Mouse (Mus musculus): ENCODE data around the gene Birc5. TPM values are rescaled to one million over a fixed set of nuclear protein-coding genes. Genes with fewer than 3 reads are reported as not detected.
A peak's percentile ranks its signal among the peaks of the same experiment; 100 is the strongest.

Gene Birc5
- polyA plus RNA-seq, 1 experiment from 2014 or later, result 365 TPM

GRCm38 (mm10) chr11:117870688-117871365, 21.8 kb downstream of the Birc5 start:
- Histone ChIP-seq H3K27ac (ENCODE audit: low read depth, low read length) (no peak overlapping the region), H3K4me2 (ENCODE audit: low read depth, low read length, severe bottlenecking) (no peak overlapping the region), H3K27me3 (ENCODE audit: control insufficient read depth, insufficient read depth, low read length) (no peaks in the 10 kb centered on the region), H3K4me3 (ENCODE audit: low read depth, low read length) (no peak overlapping the region), H3K9ac (ENCODE audit: low read length) (no peak overlapping the region), H3K36me3 (ENCODE audit: control insufficient read depth, insufficient read depth, low read length) (no peaks in the 10 kb centered on the region), H3K9me3 (ENCODE audit: control insufficient read depth, low read length) (no peaks in the 10 kb centered on the region), H3K4me1 (replicated peaks; ENCODE audit: control insufficient read depth, insufficient read depth, low read length) (peaks cover 16% of the 10 kb centered on the region; the same call in 1 of the 2 replicates)
- ATAC-seq (replicated peaks; ENCODE audit: low FRiP score) (no peak; the same call in 1 of the 2 replicates), DNase-seq (ENCODE audit: low spot score) (peak; percentile 88)
- 35% methylated on average over 12 of the region's 12 CpGs for WGBS

GRCm38 (mm10) chr11:117871376-117871775, 22.3 kb downstream of the Birc5 start:
- Histone ChIP-seq H3K27me3 (ENCODE audit: control insufficient read depth, insufficient read depth, low read length) (no peaks in the 10 kb centered on the region), H3K9me3 (ENCODE audit: control insufficient read depth, low read length) (no peaks in the 10 kb centered on the region), H3K36me3 (ENCODE audit: control insufficient read depth, insufficient read depth, low read length) (no peaks in the 10 kb centered on the region), H3K27ac (ENCODE audit: low read depth, low read length) (no peak overlapping the region), H3K4me1 (replicated peaks; ENCODE audit: control insufficient read depth, insufficient read depth, low read length) (peaks cover 12% of the 10 kb centered on the region; the same call in 1 of the 2 replicates), H3K9ac (ENCODE audit: low read length) (no peak overlapping the region), H3K4me2 (ENCODE audit: low read depth, low read length, severe bottlenecking) (no peak overlapping the region), H3K4me3 (ENCODE audit: low read depth, low read length) (no peak overlapping the region)
- ATAC-seq (replicated peaks; ENCODE audit: low FRiP score), result no peak
- no peak for DNase-seq (ENCODE audit: low spot score)
- 73% methylated on average over 5 of the region's 5 CpGs for WGBS

DNA sequence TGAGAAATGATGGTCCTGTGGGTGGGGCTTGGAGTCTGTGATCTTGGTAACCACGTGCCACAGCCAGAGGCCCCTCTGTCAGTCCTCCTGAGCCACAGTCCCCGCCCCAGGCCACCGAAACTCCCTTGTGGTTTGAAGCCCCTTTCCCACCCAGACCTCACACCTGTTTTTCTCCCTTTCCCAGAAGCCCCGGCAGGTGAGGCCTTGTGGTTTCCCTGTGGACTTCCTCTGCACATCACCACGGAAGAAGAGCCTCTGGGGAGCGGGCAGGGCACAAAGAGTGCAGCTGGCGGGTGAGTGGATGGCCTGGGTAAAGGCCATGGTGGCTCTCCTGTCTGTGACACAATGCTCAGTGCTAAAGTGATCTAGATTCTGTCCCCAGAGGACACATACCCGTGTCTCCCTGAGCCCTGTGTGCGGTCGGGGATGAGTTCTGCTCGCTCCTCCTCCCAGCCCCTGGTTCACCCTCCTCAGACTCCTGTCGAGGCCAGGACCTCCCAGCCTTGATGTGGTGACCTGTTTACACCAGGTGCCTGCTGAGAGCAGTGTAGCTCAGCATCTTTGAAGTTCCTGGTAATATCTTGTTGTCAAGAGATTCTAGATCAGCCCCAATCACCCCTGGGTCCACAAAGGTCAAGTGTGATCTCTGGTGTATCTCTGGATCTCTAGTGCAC, 23.0 kb downstream of the Birc5 start:
- peaks cover 11% of the 10 kb centered on the region; the same call in 1 of the 2 replicates for H3K4me1 ChIP-seq (replicated peaks; ENCODE audit: control insufficient read depth, insufficient read depth, low read length)
- no peak overlapping the region for H3K4me2 ChIP-seq (ENCODE audit: low read depth, low read length, severe bottlenecking)
- WGBS, result 72% methylated on average over 12 of the region's 12 CpGs
- H3K4me3 ChIP-seq (ENCODE audit: low read depth, low read length), result no peak overlapping the region
- H3K27ac ChIP-seq (ENCODE audit: low read depth, low read length), result no peak overlapping the region
- ATAC-seq (replicated peaks; ENCODE audit: low FRiP score), result no peak
- H3K36me3 ChIP-seq (ENCODE audit: control insufficient read depth, insufficient read depth, low read length), result no peaks in the 10 kb centered on the region
- H3K9ac ChIP-seq (ENCODE audit: low read length), result no peak overlapping the region
- no peak for DNase-seq (ENCODE audit: low spot score)
- H3K9me3 ChIP-seq (ENCODE audit: control insufficient read depth, low read length), result no peaks in the 10 kb centered on the region
- no peaks in the 10 kb centered on the region for H3K27me3 ChIP-seq (ENCODE audit: control insufficient read depth, insufficient read depth, low read length)

- DNase-seq (ENCODE audit: low spot score) (peak; percentile 88), ATAC-seq (replicated peaks; ENCODE audit: low FRiP score) (peak; percentile 84)
- no peaks in the 10 kb centered on the region for H3K9me3 ChIP-seq (ENCODE audit: control insufficient read depth, low read length)
- H3K27ac ChIP-seq (ENCODE audit: low read depth, low read length), result no peak within 1 kb of the TSS
- no peaks in the 10 kb centered on the region for H3K27me3 ChIP-seq (ENCODE audit: control insufficient read depth, insufficient read depth, low read length)
- WGBS, result 3% methylated on average over 51 of the region's 51 CpGs
- H3K9ac ChIP-seq (ENCODE audit: low read length), result peak within 1 kb of the TSS; percentile 64
- H3K36me3 ChIP-seq (ENCODE audit: control insufficient read depth, insufficient read depth, low read length), result no peaks in the 10 kb centered on the region
- peaks cover 11% of the 10 kb centered on the region; the same call in 1 of the 2 replicates for H3K4me1 ChIP-seq (replicated peaks; ENCODE audit: control insufficient read depth, insufficient read depth, low read length)
- peak within 1 kb of the TSS; percentile 60 for H3K4me3 ChIP-seq (ENCODE audit: low read depth, low read length)
- H3K4me2 ChIP-seq (ENCODE audit: low read depth, low read length, severe bottlenecking), result peak within 1 kb of the TSS; percentile 99
Measured at GRCm38 (mm10) chr11:117872861-117873608, 24.0 kb downstream of the Birc5 start, which contains the start of gene Tha1. Gene Tha1 (minus strand): TSS chr11:117873481.

DNA sequence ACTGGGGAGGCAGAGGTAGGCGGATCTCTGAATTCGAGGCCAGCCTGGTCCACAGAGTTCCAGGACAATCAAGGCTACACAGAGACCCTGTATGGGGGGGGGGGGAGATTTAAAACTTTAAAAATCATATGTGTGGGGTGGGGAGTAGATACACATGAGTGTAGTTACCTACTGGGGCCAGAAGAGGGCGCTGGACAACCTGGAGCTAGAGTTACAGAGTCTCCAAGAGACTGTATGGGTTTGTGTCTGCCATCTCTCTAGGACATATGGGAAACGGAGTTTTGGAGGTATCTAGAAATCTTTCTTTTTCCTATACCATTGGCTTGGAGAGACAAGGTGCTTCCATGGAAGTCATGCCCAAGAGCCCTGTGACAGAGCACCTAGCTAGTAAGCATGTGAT, 25.4 kb downstream of the Birc5 start:
- Histone ChIP-seq H3K36me3 (ENCODE audit: control insufficient read depth, insufficient read depth, low read length) (no peaks in the 10 kb centered on the region), H3K4me2 (ENCODE audit: low read depth, low read length, severe bottlenecking) (no peak overlapping the region), H3K9me3 (ENCODE audit: control insufficient read depth, low read length) (no peaks in the 10 kb centered on the region), H3K27me3 (ENCODE audit: control insufficient read depth, insufficient read depth, low read length) (no peaks in the 10 kb centered on the region), H3K4me1 (replicated peaks; ENCODE audit: control insufficient read depth, insufficient read depth, low read length) (peaks cover 18% of the 10 kb centered on the region; the same call in 1 of the 2 replicates), H3K9ac (ENCODE audit: low read length) (no peak overlapping the region), H3K4me3 (ENCODE audit: low read depth, low read length) (no peak overlapping the region), H3K27ac (ENCODE audit: low read depth, low read length) (no peak overlapping the region)
- WGBS, result 56% methylated on average over 4 of the region's 4 CpGs
- ATAC-seq (replicated peaks; ENCODE audit: low FRiP score) (no peak), DNase-seq (ENCODE audit: low spot score) (no peak)

- WGBS, result 15% methylated on average over 6 of the region's 6 CpGs
- Histone ChIP-seq H3K9ac (ENCODE audit: low read length) (no peak overlapping the region), H3K4me2 (ENCODE audit: low read depth, low read length, severe bottlenecking) (no peak overlapping the region), H3K4me1 (replicated peaks; ENCODE audit: control insufficient read depth, insufficient read depth, low read length) (peaks cover 18% of the 10 kb centered on the region; the same call in 1 of the 2 replicates), H3K27me3 (ENCODE audit: control insufficient read depth, insufficient read depth, low read length) (no peaks in the 10 kb centered on the region), H3K9me3 (ENCODE audit: control insufficient read depth, low read length) (no peaks in the 10 kb centered on the region), H3K36me3 (ENCODE audit: control insufficient read depth, insufficient read depth, low read length) (no peaks in the 10 kb centered on the region), H3K27ac (ENCODE audit: low read depth, low read length) (no peak overlapping the region), H3K4me3 (ENCODE audit: low read depth, low read length) (no peak overlapping the region)
- ATAC-seq (replicated peaks; ENCODE audit: low FRiP score) (no peak), DNase-seq (ENCODE audit: low spot score) (no peak)
Measured at GRCm38 (mm10) chr11:117875681-117876080, 26.6 kb downstream of the Birc5 start.

DNA sequence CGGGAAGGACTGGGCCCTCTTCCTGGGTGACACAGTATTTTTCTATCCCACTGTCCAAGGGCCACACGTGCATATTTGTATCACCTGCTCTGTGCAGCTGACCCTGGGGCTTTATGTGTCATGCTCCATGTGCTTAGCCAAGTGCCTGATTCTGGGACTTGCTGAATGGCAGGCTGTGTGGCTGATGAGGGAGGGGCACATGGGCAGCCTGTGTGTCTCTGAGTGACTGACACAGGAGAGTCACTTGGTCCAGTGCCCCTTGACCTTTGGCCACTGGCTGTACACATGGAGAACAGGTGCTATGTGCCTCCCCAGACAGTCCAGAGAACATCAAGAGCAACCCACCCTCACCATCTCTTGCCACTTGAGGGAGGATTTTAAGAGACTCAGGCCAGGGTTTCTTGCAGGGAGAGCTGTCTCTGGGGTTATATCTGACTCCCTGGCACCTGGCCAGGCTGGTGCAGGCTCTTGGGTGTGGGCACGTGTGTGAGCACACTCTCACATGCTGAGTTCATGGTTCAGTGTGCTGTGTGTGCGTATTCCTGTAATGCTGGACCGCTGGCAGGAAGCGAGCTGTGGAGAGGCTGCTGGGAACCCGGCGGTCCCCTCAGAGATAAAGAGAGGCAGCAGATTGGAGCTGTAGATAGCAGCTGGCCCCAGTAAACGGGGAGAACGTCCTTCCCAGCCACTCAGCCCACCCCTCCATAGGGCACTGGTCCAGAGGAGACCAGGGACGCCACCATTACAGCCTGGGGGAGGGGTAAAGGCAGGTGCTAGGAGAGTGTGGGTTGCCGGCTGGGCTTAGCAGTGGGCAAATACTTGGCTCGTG, 29.1 kb downstream of the Birc5 start:
- 42% methylated on average over 13 of the region's 13 CpGs for WGBS
- H3K4me1 ChIP-seq (replicated peaks; ENCODE audit: control insufficient read depth, insufficient read depth, low read length), result peaks cover 13% of the 10 kb centered on the region; the same call in 1 of the 2 replicates
- DNase-seq (ENCODE audit: low spot score), result no peak
- no peak overlapping the region for H3K27ac ChIP-seq (ENCODE audit: low read depth, low read length)
- H3K4me2 ChIP-seq (ENCODE audit: low read depth, low read length, severe bottlenecking), result no peak overlapping the region
- peak overlapping the region; percentile 29 for H3K9ac ChIP-seq (ENCODE audit: low read length)
- H3K9me3 ChIP-seq (ENCODE audit: control insufficient read depth, low read length), result no peaks in the 10 kb centered on the region
- ATAC-seq (replicated peaks; ENCODE audit: low FRiP score), result no peak
- no peaks in the 10 kb centered on the region for H3K36me3 ChIP-seq (ENCODE audit: control insufficient read depth, insufficient read depth, low read length)
- no peaks in the 10 kb centered on the region for H3K27me3 ChIP-seq (ENCODE audit: control insufficient read depth, insufficient read depth, low read length)
- no peak overlapping the region for H3K4me3 ChIP-seq (ENCODE audit: low read depth, low read length)

DNA sequence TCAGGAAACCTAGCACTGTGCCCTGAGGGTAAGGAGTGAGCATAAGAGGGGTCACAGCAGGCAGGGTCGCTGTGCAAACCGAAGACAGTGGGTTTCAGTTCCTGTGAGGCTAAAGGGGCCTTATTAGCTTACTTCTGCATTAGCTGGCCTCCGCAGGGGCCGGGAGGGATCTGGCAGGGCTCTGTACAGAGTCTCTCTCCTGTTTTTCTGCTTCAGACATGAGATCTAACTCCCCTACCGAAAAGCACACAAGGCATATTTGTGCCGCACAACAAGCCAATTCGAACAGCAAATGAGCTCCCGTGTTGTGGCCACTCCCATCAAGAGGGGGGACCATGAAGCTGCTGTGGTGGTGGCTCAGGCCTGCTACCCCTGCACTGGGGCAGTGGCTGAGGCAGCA, 29.8 kb downstream of the Birc5 start:
- no peak overlapping the region for H3K4me3 ChIP-seq (ENCODE audit: low read depth, low read length)
- no peak overlapping the region; the same call in 1 of the 2 replicates for H3K27ac ChIP-seq (ENCODE audit: low read depth, low read length)
- H3K9me3 ChIP-seq (ENCODE audit: control insufficient read depth, low read length), result no peaks in the 10 kb centered on the region
- peak overlapping the region; percentile 29 for H3K9ac ChIP-seq (ENCODE audit: low read length)
- DNase-seq (ENCODE audit: low spot score) (no peak), ATAC-seq (replicated peaks; ENCODE audit: low FRiP score) (no peak)
- H3K4me1 ChIP-seq (replicated peaks; ENCODE audit: control insufficient read depth, insufficient read depth, low read length), result peaks cover 9% of the 10 kb centered on the region; the same call in 1 of the 2 replicates
- H3K4me2 ChIP-seq (ENCODE audit: low read depth, low read length, severe bottlenecking), result no peak overlapping the region
- H3K27me3 ChIP-seq (ENCODE audit: control insufficient read depth, insufficient read depth, low read length), result no peaks in the 10 kb centered on the region
- no peaks in the 10 kb centered on the region for H3K36me3 ChIP-seq (ENCODE audit: control insufficient read depth, insufficient read depth, low read length)
- WGBS, result 13% methylated on average over 8 of the region's 8 CpGs
